15 mouse cellular contexts compared by ENCODE assay signal in genomic region chr13:18824420-18825123, GRCm38 (mm10).
A peak's percentile ranks its signal among the peaks of the same experiment; 100 is the strongest.
DNase-seq lines count a peak whose midpoint lies in the region; ATAC-seq and TF ChIP-seq lines count a peak whose summit lies in the region.
"Had no signal": no experiment of that assay in that cellular context is flagged by ENCODE, and none has a peak within 500 bp of the region (broad histone marks: within the 10 kb centered on the region; RNA-seq: fewer than 3 reads in every experiment).

No protein-coding gene starts in this region.

- no peak for ATAC-seq in forebrain, embryonic 11.5 days (replicated peaks; ENCODE audit: low FRiP score)
- ATAC-seq in midbrain, embryonic 12.5 days (ENCODE audit: low FRiP score, low read depth), result peak; percentile 69
- ATAC-seq: intestine, embryonic 15.5 days; lung, postnatal 0 days; Patski had no signal

- 0 out of 2 replicates have a peak overlapping the region, but pooled peaks have one; percentile 15 for H3K27ac ChIP-seq in forebrain, embryonic 10.5 days
- no peak overlapping the region for H3K27ac ChIP-seq in forebrain, embryonic 11.5 days (ENCODE audit: low read depth, low read length)
- peak overlapping the region; percentile 56 for H3K27ac ChIP-seq in midbrain, embryonic 12.5 days (replicated peaks)
- H3K27ac ChIP-seq: embryonic facial prominence, embryonic 15.5 days; intestine, embryonic 15.5 days had no signal

- H3K9me3 ChIP-seq in forebrain, embryonic 10.5 days, result no peaks in the 10 kb centered on the region
- no peaks in the 10 kb centered on the region for H3K9me3 ChIP-seq in forebrain, embryonic 11.5 days (ENCODE audit: control insufficient read depth, low read length)
- H3K9me3 ChIP-seq in midbrain, embryonic 12.5 days, result no peaks in the 10 kb centered on the region
- H3K9me3 ChIP-seq: embryonic facial prominence, embryonic 15.5 days; intestine, embryonic 15.5 days had no signal

- no peak overlapping the region for H3K4me3 ChIP-seq in forebrain, embryonic 10.5 days
- H3K4me3 ChIP-seq in forebrain, embryonic 11.5 days (ENCODE audit: low read depth, low read length), result no peak overlapping the region
- no peak overlapping the region for H3K4me3 ChIP-seq in midbrain, embryonic 12.5 days
- no peak overlapping the region for H3K4me3 ChIP-seq in lung, adult 2 months (replicated peaks; ENCODE audit: extremely low read depth, low read depth, low read length)
- H3K4me3 ChIP-seq: embryonic facial prominence, embryonic 15.5 days; intestine, embryonic 15.5 days had no signal

- 78% methylated on average over 10 of the region's 10 CpGs for WGBS in forebrain, embryonic 10.5 days
- 69% methylated on average over 10 of the region's 10 CpGs for WGBS in forebrain, embryonic 11.5 days
- WGBS in midbrain, embryonic 12.5 days, result 56% methylated on average over 10 of the region's 10 CpGs
- 73% methylated on average over 10 of the region's 10 CpGs for WGBS in lung, adult 2 months

- no peak for TF ChIP-seq CTCF in lung, adult 2 months (IDR thresholded peaks at IDR 0.05; ENCODE audit: insufficient read depth, low read length)

- H3K4me2 ChIP-seq in forebrain, embryonic 11.5 days (ENCODE audit: low read depth, low read length, severe bottlenecking), result no peak overlapping the region
- H3K4me2 ChIP-seq in midbrain, embryonic 12.5 days (replicated peaks), result no peak overlapping the region
- H3K4me2 ChIP-seq: embryonic facial prominence, embryonic 15.5 days; intestine, embryonic 15.5 days had no signal

- no peaks in the 10 kb centered on the region for H3K27me3 ChIP-seq in forebrain, embryonic 10.5 days (ENCODE audit: poor library complexity, severe bottlenecking)
- no peaks in the 10 kb centered on the region for H3K27me3 ChIP-seq in forebrain, embryonic 11.5 days (ENCODE audit: control insufficient read depth, insufficient read depth, low read length)
- no peaks in the 10 kb centered on the region for H3K27me3 ChIP-seq in midbrain, embryonic 12.5 days
- H3K27me3 ChIP-seq: embryonic facial prominence, embryonic 15.5 days; intestine, embryonic 15.5 days; Patski had no signal

- peaks cover 5% of the 10 kb centered on the region; the same call in 1 of the 2 replicates for H3K36me3 ChIP-seq in forebrain, embryonic 10.5 days (replicated peaks)
- H3K36me3 ChIP-seq in forebrain, embryonic 11.5 days (ENCODE audit: control insufficient read depth, insufficient read depth, low read length), result no peaks in the 10 kb centered on the region
- H3K36me3 ChIP-seq in midbrain, embryonic 12.5 days, result 0 out of 2 replicates have a peak, but pooled peaks cover 3% of the 10 kb centered on the region

- no peak for DNase-seq in forebrain, embryonic 10.5 days (ENCODE audit: extremely low spot score, low spot score)
- DNase-seq in forebrain, embryonic 11.5 days (ENCODE audit: low spot score), result no peak
- peak; percentile 27 to 43 for DNase-seq in right cerebral cortex, postnatal 10 days (ENCODE audit: low spot score in 2 of 2)
- no peak for DNase-seq in right cerebral cortex, adult 18-20 months
- DNase-seq in adrenal gland, adult 18-20 months (ENCODE audit: low spot score in 2 of 2), result no peak
- no peak for DNase-seq in adipocyte (ENCODE audit: low spot score)
- no peak for DNase-seq in lung, adult 2 months
- DNase-seq: cerebellum, postnatal 10 days; kidney, postnatal 25 days; liver had no signal

- TF ChIP-seq POLR2A in lung, adult 2 months (IDR thresholded peaks at IDR 0.05; ENCODE audit: borderline replicate concordance, extremely low read depth, low read depth, low read length), result no peak

- no peak overlapping the region for H3K9ac ChIP-seq in forebrain, embryonic 11.5 days (ENCODE audit: low read length)
- no peak overlapping the region for H3K9ac ChIP-seq in midbrain, embryonic 12.5 days (replicated peaks)
- H3K9ac ChIP-seq: embryonic facial prominence, embryonic 15.5 days; intestine, embryonic 15.5 days had no signal

- H3K4me1 ChIP-seq in forebrain, embryonic 10.5 days, result peaks cover 7% of the 10 kb centered on the region
- H3K4me1 ChIP-seq in forebrain, embryonic 11.5 days (replicated peaks; ENCODE audit: control insufficient read depth, insufficient read depth, low read length), result no peaks in the 10 kb centered on the region
- H3K4me1 ChIP-seq in midbrain, embryonic 12.5 days, result 0 out of 2 replicates have a peak, but pooled peaks cover 3% of the 10 kb centered on the region
- no peaks in the 10 kb centered on the region for H3K4me1 ChIP-seq in lung, adult 2 months (ENCODE audit: control insufficient read depth, insufficient read depth, low read length)
- H3K4me1 ChIP-seq: embryonic facial prominence, embryonic 15.5 days; intestine, embryonic 15.5 days had no signal

Comparison
In these comparisons a context has a peak if more than half of its experiments do, and no peak if none do; other contexts are left out.
1. DNase-seq: peak in right cerebral cortex, postnatal 10 days (2 of 2); none in forebrain, embryonic 10.5 days (single experiment), forebrain, embryonic 11.5 days (single experiment), right cerebral cortex, adult 18-20 months (single experiment), adrenal gland, adult 18-20 months (0 of 2), adipocyte (single experiment) and lung, adult 2 months (single experiment).